Mouse (Mus musculus): ENCODE data around the gene Efcab3.
"Not testable (repeated sequence)": the region's sequence is repeated elsewhere in the genome, so short reads cannot be mapped to it uniquely, and the experiment has no call there.

Efcab3 gene

GRCm38 (mm10) chr11:105063292-105063691 lies at the start of gene Efcab3:
TSS of gene Efcab3 (plus strand) at chr11:105063592.
- no peak for DNase-seq (ENCODE audit: low spot score)

GRCm38 (mm10) chr11:105021071-105021470 lies 42.3 kb upstream of the Efcab3 start:
- peak; percentile 26 for DNase-seq (ENCODE audit: low spot score)

GRCm38 (mm10) chr11:105028744-105029348 lies 34.5 kb upstream of the Efcab3 start:
- no peak for DNase-seq (ENCODE audit: low spot score)

GRCm38 (mm10) chr11:105029525-105029924 lies 33.9 kb upstream of the Efcab3 start:
- no peak for DNase-seq (ENCODE audit: low spot score)

- DNase-seq (ENCODE audit: low spot score): no peak
Observed at GRCm38 (mm10) chr11:105030229-105030628, 33.2 kb upstream of the Efcab3 start.

GRCm38 (mm10) chr11:105031103-105031502 lies 32.3 kb upstream of the Efcab3 start:
- no peak for DNase-seq (ENCODE audit: low spot score)

GRCm38 (mm10) chr11:105035081-105035480 lies 28.3 kb upstream of the Efcab3 start:
- no peak for DNase-seq (ENCODE audit: low spot score)

- not testable (repeated sequence) for DNase-seq (ENCODE audit: low spot score)
Observed at GRCm38 (mm10) chr11:105112448-105112847, 49.1 kb downstream of the Efcab3 start.

- DNase-seq (ENCODE audit: low spot score): no peak
Observed at GRCm38 (mm10) chr11:105117814-105118213, 54.4 kb downstream of the Efcab3 start.

GRCm38 (mm10) chr11:105120551-105121061 lies 57.2 kb downstream of the Efcab3 start:
- no peak for DNase-seq (ENCODE audit: low spot score)

- DNase-seq (ENCODE audit: low spot score): not testable (repeated sequence)
Observed at GRCm38 (mm10) chr11:105121792-105122191, 58.4 kb downstream of the Efcab3 start.

- peak; percentile 91 for DNase-seq (ENCODE audit: low spot score)
Observed at GRCm38 (mm10) chr11:105123986-105124385, 60.6 kb downstream of the Efcab3 start.

- DNase-seq (ENCODE audit: low spot score): peak; percentile 90
Observed at GRCm38 (mm10) chr11:105125735-105126519, 62.5 kb downstream of the Efcab3 start, which contains the start of gene Mettl2. TSS of gene Mettl2 (plus strand) at chr11:105126425.

GRCm38 (mm10) chr11:105126520-105127029 lies 63.2 kb downstream of the Efcab3 start:
- no peak for DNase-seq (ENCODE audit: low spot score)

GRCm38 (mm10) chr11:105135692-105136091 lies 72.3 kb downstream of the Efcab3 start:
- no peak for DNase-seq (ENCODE audit: low spot score)

- DNase-seq (ENCODE audit: low spot score): not testable (repeated sequence)
Observed at GRCm38 (mm10) chr11:105137255-105137654, 73.9 kb downstream of the Efcab3 start.

- DNase-seq (ENCODE audit: low spot score): not testable (repeated sequence)
Observed at GRCm38 (mm10) chr11:105140512-105140911, 77.1 kb downstream of the Efcab3 start.

- no peak for DNase-seq (ENCODE audit: low spot score)
Observed at GRCm38 (mm10) chr11:105141115-105141514, 77.7 kb downstream of the Efcab3 start.

- no peak for DNase-seq (ENCODE audit: low spot score)
Observed at GRCm38 (mm10) chr11:105143564-105143963, 80.2 kb downstream of the Efcab3 start.

GRCm38 (mm10) chr11:105144084-105144483 lies 80.7 kb downstream of the Efcab3 start:
- no peak for DNase-seq (ENCODE audit: low spot score)

GRCm38 (mm10) chr11:105144508-105145210 lies 81.3 kb downstream of the Efcab3 start:
- no peak for DNase-seq (ENCODE audit: low spot score)

- no peak for DNase-seq (ENCODE audit: low spot score)
Observed at GRCm38 (mm10) chr11:105145211-105145610, 81.8 kb downstream of the Efcab3 start.

Data from embryo, embryonic 10.5 days (tissue).